Mouse (Mus musculus) forebrain, embryonic 11.5 days (tissue): ENCODE measurements around the gene Vps37b. TPM values are rescaled to one million over a fixed set of nuclear protein-coding genes. Genes with fewer than 3 reads are reported as not detected.

Experiments
- ATAC-seq: fragments of 200-750 bp; cut with Nextera tagmentation; replicated peaks from 2 replicates; pipeline ENCODE4 v1.8.0; 2017; ENCODE audit warnings: moderate TSS enrichment; ENCODE audit not compliant: low FRiP score
- DNase-seq: peaks from one replicate; pipeline ENCODE4 v3.0.0-alpha.2; 2017; ENCODE audit warnings: low spot score
- H3K27ac ChIP-seq: fragments of 300-500 bp; sonication (generic); 2 replicates; pipeline ENCODE4 v1.5.1; 2014; ENCODE audit warnings: low read depth, low read length
- H3K27me3 ChIP-seq: fragments of 300-500 bp; sonication (generic); 2 replicates; pipeline ENCODE4 v1.6.1; 2014; ENCODE audit warnings: mild to moderate bottlenecking, low read length, mixed read lengths; ENCODE audit not compliant: control insufficient read depth, insufficient read depth
- H3K36me3 ChIP-seq: fragments of 300-500 bp; sonication (generic); 2 replicates; pipeline ENCODE4 v1.6.1; 2014; ENCODE audit warnings: mild to moderate bottlenecking, low read length, moderate library complexity, mixed read lengths; ENCODE audit not compliant: control insufficient read depth, insufficient read depth
- H3K4me1 ChIP-seq: fragments of 300-500 bp; sonication (generic); replicated peaks from 2 replicates; pipeline ENCODE4 v1.6.1; 2014; ENCODE audit warnings: low read length, mixed read lengths; ENCODE audit not compliant: control insufficient read depth, insufficient read depth
- H3K4me2 ChIP-seq: fragments of 300-500 bp; sonication (generic); 2 replicates; pipeline ENCODE4 v1.6.1; 2014; ENCODE audit warnings: low read depth, mild to moderate bottlenecking, low read length, moderate library complexity, mixed read lengths; ENCODE audit not compliant: severe bottlenecking
- H3K4me3 ChIP-seq: fragments of 300-500 bp; sonication (generic); 2 replicates; pipeline ENCODE4 v1.5.1; 2014; ENCODE audit warnings: low read depth, low read length
- H3K9ac ChIP-seq: fragments of 300-500 bp; sonication (generic); 2 replicates; pipeline ENCODE4 v1.6.1; 2014; ENCODE audit warnings: low read length
- H3K9me3 ChIP-seq: fragments of 300-500 bp; sonication (generic); 2 replicates; pipeline ENCODE4 v1.6.1; 2016; ENCODE audit warnings: low read length, mixed read lengths; ENCODE audit not compliant: control insufficient read depth
- WGBS: fragments of 180-500 bp; shearing (Covaris S2); extraction: QIAGEN DNeasy Blood & Tissue Kit; methylation state at CpG from one replicate; pipeline ENCODE4 v1.1.7; 2014; 5-methylcytosine and 5-hydroxymethylcytosine counted together
- polyA plus RNA-seq: library from polyadenylated mRNA; unstranded; fragments of >200 nt; fragmentation: Nextera tagmentation; extraction: Ambion mirVana; gene quantifications from 2 replicates; pipeline ENCODE4 v1.2.1, GENCODE M21; 2014

Gene Vps37b
- polyA plus RNA-seq, 1 experiment from 2014 or later, result 60.2 TPM

- no peak for DNase-seq
- no peaks in the 10 kb centered on the region for H3K27me3 ChIP-seq
- no peak for ATAC-seq
- H3K27ac ChIP-seq, result no peak overlapping the region
- H3K36me3 ChIP-seq, result no peaks in the 10 kb centered on the region
- H3K4me2 ChIP-seq, result no peak overlapping the region
- no peak overlapping the region for H3K9ac ChIP-seq
- H3K4me3 ChIP-seq, result no peak overlapping the region
- H3K9me3 ChIP-seq, result no peaks in the 10 kb centered on the region
- WGBS, result 93% methylated on average over 10 of the region's 10 CpGs
- no peaks in the 10 kb centered on the region for H3K4me1 ChIP-seq
Observed at GRCm38 (mm10) chr5:123992193-123992637, 39.9 kb downstream of the Vps37b start.

DNA sequence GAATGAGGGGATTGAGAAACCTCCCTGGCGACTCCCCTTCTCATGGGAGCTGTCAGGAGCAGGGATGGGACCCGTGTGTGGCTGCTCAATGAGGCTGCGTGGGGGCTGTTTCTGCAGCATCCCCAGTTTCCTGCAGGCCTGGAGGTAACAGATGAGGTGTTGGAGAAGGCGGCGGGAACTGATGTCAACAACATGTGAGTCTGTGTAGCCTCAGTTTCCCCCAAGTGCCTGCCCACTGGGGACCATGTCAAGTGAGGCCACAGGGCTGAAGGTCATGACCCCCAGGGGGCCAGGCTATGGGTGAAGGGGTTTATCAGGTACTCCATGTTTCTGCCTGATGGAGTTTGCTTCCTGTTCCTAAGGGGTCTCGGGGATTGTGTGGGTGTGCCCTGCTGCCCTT is 40.7 kb downstream of the Vps37b start:
- no peaks in the 10 kb centered on the region for H3K9me3 ChIP-seq
- ATAC-seq, result no peak
- H3K36me3 ChIP-seq, result no peaks in the 10 kb centered on the region
- no peaks in the 10 kb centered on the region for H3K27me3 ChIP-seq
- DNase-seq, result no peak
- H3K27ac ChIP-seq, result no peak overlapping the region
- no peak overlapping the region for H3K4me3 ChIP-seq
- no peak overlapping the region for H3K4me2 ChIP-seq
- no peaks in the 10 kb centered on the region for H3K4me1 ChIP-seq
- no peak overlapping the region for H3K9ac ChIP-seq
- 85% methylated on average over 6 of the region's 6 CpGs for WGBS

DNA sequence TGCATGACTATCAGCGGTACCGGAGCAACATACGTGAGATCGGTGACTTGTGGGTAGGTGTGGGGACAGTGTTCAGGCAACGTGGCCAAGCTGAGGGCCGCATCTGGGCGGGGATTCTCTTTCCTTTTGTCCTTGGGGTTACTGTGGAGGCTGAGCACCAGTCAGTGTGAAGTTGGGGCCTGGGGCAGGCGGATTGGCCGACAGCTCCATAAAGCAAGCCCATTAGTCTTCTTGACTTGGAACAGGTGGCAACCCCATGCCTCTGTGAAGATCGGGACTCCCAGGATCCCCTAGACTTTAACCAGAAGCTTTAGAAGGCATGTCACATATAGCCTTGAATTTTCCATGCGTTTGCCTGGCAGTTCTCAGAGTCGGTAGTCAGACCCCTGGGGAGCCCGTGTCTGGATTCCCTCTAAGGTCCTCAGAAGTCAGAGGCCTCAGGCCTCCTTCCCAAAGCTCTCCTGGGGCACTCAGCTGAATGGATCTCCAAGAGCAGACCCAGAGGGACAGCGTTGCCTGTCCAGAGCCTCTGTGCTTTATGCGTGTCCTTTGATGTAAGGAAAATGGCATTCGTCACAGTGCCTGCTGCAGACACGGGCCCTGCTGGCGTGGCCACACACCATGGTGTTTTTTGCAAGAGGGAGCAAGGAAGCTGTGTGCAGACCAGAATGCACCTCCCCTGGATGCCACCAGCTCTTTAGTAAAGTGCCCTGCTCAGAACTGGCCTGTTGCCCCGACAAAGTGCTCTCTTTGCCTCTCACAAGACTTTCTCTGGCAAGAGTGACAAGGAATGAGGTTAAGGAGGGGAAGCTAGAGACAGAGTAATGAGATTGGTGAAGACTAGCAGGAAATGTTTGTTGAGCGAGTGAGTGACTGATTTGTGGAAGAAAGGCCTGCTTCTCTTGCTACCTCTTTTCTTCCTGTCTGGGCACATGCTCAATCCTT is 41.9 kb downstream of the Vps37b start:
- no peaks in the 10 kb centered on the region for H3K9me3 ChIP-seq

DNA sequence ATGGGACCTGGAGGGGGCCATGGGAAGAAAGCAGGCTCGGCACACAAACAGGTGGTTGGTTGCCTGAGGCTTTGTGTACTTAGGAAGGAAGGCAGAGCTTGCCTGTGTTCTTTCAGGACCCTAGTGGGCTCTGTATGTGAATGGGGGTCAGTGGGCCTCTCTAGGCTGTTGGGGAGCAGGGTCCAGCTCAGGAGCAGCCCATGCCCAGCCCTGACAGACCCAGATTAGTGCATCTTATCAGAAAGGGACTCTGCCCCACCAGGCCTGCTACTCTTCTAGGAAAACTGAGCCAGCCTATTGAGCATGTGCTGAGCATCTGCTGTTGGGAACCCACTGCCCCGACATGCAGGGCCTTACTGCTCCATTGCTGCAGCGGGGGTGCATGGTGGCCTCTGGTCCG is 44.6 kb downstream of the Vps37b start:
- DNase-seq, result no peak
- Histone ChIP-seq H3K27me3 (no peaks in the 10 kb centered on the region), H3K9ac (no peak overlapping the region), H3K27ac (no peak overlapping the region), H3K36me3 (no peaks in the 10 kb centered on the region), H3K4me2 (no peak overlapping the region), H3K9me3 (no peaks in the 10 kb centered on the region), H3K4me1 (no peaks in the 10 kb centered on the region), H3K4me3 (no peak overlapping the region)
- no peak for ATAC-seq
- 73% methylated on average over 4 of the region's 4 CpGs for WGBS

More for the DNA sequence above, 41.9 kb downstream of the Vps37b start:
- Histone ChIP-seq H3K36me3 (no peaks in the 10 kb centered on the region), H3K27me3 (no peaks in the 10 kb centered on the region), H3K9ac (no peak overlapping the region), H3K4me2 (no peak overlapping the region), H3K4me1 (no peaks in the 10 kb centered on the region), H3K27ac (no peak overlapping the region), H3K4me3 (no peak overlapping the region)
- 85% methylated on average over 20 of the region's 20 CpGs for WGBS
- DNase-seq, result no peak
- ATAC-seq, result no peak

- Histone ChIP-seq H3K9ac (no peak overlapping the region), H3K36me3 (no peaks in the 10 kb centered on the region), H3K4me1 (no peaks in the 10 kb centered on the region), H3K9me3 (no peaks in the 10 kb centered on the region), H3K4me3 (no peak overlapping the region), H3K27me3 (no peaks in the 10 kb centered on the region), H3K27ac (no peak overlapping the region), H3K4me2 (no peak overlapping the region)
- no peak for DNase-seq
- ATAC-seq, result no peak
- 71% methylated on average over 2 of the region's 2 CpGs for WGBS
Observed at GRCm38 (mm10) chr5:123986925-123987324, 45.1 kb downstream of the Vps37b start.

DNA sequence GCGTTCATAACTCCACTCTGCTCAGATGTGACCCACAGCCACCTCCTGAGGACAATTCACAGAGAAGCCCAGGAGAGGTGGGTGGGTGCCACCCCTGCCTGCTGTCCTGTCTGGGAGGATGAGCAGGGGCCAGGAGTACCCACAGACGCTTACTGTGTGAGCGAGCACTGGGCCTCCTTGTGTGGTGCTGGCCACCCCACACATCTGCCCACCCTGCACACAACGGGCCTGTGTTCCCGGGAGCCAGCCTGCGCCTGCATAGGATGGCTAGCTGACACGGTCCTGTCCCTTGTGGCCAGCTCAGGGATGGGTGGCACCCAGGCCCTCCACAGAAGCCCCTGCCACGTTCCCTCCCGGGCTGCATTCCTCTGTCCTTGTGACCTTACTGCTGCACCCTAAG is 46.6 kb downstream of the Vps37b start:
- Histone ChIP-seq H3K9ac (no peak overlapping the region), H3K27ac (no peak overlapping the region), H3K4me3 (no peak overlapping the region), H3K9me3 (no peaks in the 10 kb centered on the region), H3K27me3 (no peaks in the 10 kb centered on the region), H3K4me1 (no peaks in the 10 kb centered on the region), H3K4me2 (no peak overlapping the region), H3K36me3 (no peaks in the 10 kb centered on the region)
- WGBS, result 74% methylated on average over 9 of the region's 9 CpGs
- ATAC-seq, result no peak
- DNase-seq, result no peak

GRCm38 (mm10) chr5:123982838-123983237 is 49.2 kb downstream of the Vps37b start:
- no peak overlapping the region for H3K9ac ChIP-seq
- H3K4me1 ChIP-seq, result no peaks in the 10 kb centered on the region
- no peak for ATAC-seq
- 86% methylated on average over 11 of the region's 11 CpGs for WGBS
- no peak overlapping the region for H3K4me3 ChIP-seq
- no peaks in the 10 kb centered on the region for H3K36me3 ChIP-seq
- no peaks in the 10 kb centered on the region for H3K9me3 ChIP-seq
- no peak overlapping the region for H3K27ac ChIP-seq
- no peaks in the 10 kb centered on the region for H3K27me3 ChIP-seq
- DNase-seq, result no peak
- H3K4me2 ChIP-seq, result no peak overlapping the region

DNA sequence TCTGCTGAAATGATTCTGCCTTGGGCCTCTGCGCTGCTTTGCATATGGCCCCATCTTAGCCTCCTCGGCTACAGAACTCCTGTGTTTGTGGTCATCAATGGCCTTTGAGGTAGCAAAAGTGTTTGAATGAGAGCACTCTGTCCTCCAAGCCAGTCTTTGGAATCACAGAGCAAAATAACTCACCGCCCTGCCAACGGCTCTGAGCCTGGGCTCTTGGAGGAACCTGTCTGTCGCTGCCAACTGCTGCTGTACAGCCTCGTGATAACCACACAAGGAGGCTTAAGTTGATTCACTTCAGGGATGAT is 50.9 kb downstream of the Vps37b start:
- H3K4me2 ChIP-seq, result no peak overlapping the region
- no peaks in the 10 kb centered on the region for H3K27me3 ChIP-seq
- 90% methylated on average over 6 of the region's 6 CpGs for WGBS
- H3K9ac ChIP-seq, result no peak overlapping the region
- 0 out of 2 replicates have a peak, but pooled peaks cover 4% of the 10 kb centered on the region for H3K4me1 ChIP-seq
- DNase-seq (no peak), ATAC-seq (no peak)
- H3K9me3 ChIP-seq, result no peaks in the 10 kb centered on the region
- H3K4me3 ChIP-seq, result no peak overlapping the region
- no peak overlapping the region for H3K27ac ChIP-seq
- no peaks in the 10 kb centered on the region for H3K36me3 ChIP-seq
